In genomic region chr4:155241789-155242188, GRCm38 (mm10) we compare ENCODE assay signal across 21 mouse cellular contexts. TPM values are rescaled to one million over a fixed set of nuclear protein-coding genes. Genes with fewer than 3 reads are reported as not detected.
A peak's percentile ranks its signal among the peaks of the same experiment; 100 is the strongest.
DNase-seq lines count a peak whose midpoint lies in the region; ATAC-seq and TF ChIP-seq lines count a peak whose summit lies in the region.
"Had no signal": no experiment of that assay in that cellular context is flagged by ENCODE, and none has a peak within 500 bp of the region (broad histone marks: within the 10 kb centered on the region; RNA-seq: fewer than 3 reads in every experiment).

No protein-coding gene starts in this region.

- peak; percentile 18; the same call in 1 of the 2 replicates for TF ChIP-seq CTCF in kidney, postnatal 0 days (IDR thresholded peaks at IDR 0.05; ENCODE audit: low read depth)

- H3K9me3 ChIP-seq in heart, embryonic 13.5 days = no peaks in the 10 kb centered on the region
- no peaks in the 10 kb centered on the region for H3K9me3 ChIP-seq in kidney, postnatal 0 days (replicated peaks; ENCODE audit: low read length)
- no peaks in the 10 kb centered on the region for H3K9me3 ChIP-seq in kidney, embryonic 15.5 days (replicated peaks)
- H3K9me3 ChIP-seq: heart, embryonic 15.5 days; hindbrain, embryonic 10.5 days; limb, embryonic 15.5 days; megakaryocyte, embryonic 14.5 days; midbrain, embryonic 15.5 days; neural tube, embryonic 15.5 days had no signal

- intact Hi-C loops in heart, postnatal 25 days (cut with DNase I) = loop anchor here (10.0 kb wide), 2 partner anchors 117 to 367 kb away; no protein-coding TSS in a partner anchor

- no peak overlapping the region for H3K4me2 ChIP-seq in heart, embryonic 13.5 days
- H3K4me2 ChIP-seq in kidney, postnatal 0 days (ENCODE audit: low read length) = no peak overlapping the region
- H3K4me2 ChIP-seq in kidney, embryonic 15.5 days = no peak overlapping the region
- H3K4me2 ChIP-seq: heart, embryonic 15.5 days; limb, embryonic 15.5 days; midbrain, embryonic 15.5 days; neural tube, embryonic 15.5 days had no signal

- H3K9ac ChIP-seq in heart, embryonic 13.5 days = 0 out of 2 replicates have a peak overlapping the region, but pooled peaks have one; percentile 16
- H3K9ac ChIP-seq in kidney, postnatal 0 days (ENCODE audit: low read depth, low read length) = no peak overlapping the region
- H3K9ac ChIP-seq in kidney, embryonic 15.5 days = no peak overlapping the region
- H3K9ac ChIP-seq: heart, embryonic 15.5 days; limb, embryonic 15.5 days; midbrain, embryonic 15.5 days; neural tube, embryonic 15.5 days had no signal

- no peak overlapping the region for H3K27ac ChIP-seq in heart, embryonic 13.5 days (replicated peaks)
- no peak overlapping the region for H3K27ac ChIP-seq in kidney, postnatal 0 days
- no peak overlapping the region for H3K27ac ChIP-seq in kidney, embryonic 15.5 days
- H3K27ac ChIP-seq: heart, embryonic 15.5 days; hindbrain, embryonic 10.5 days; hindbrain, postnatal 0 days; limb, embryonic 15.5 days; midbrain, embryonic 15.5 days; neural tube, embryonic 15.5 days had no signal

- 58% methylated on average over 9 of the region's 9 CpGs for WGBS in heart, embryonic 13.5 days
- 78% methylated on average over 9 of the region's 9 CpGs for WGBS in kidney, postnatal 0 days
- WGBS in kidney, embryonic 15.5 days = 82% methylated on average over 9 of the region's 9 CpGs

- no peaks in the 10 kb centered on the region for H3K36me3 ChIP-seq in heart, embryonic 13.5 days
- no peaks in the 10 kb centered on the region for H3K36me3 ChIP-seq in kidney, postnatal 0 days (ENCODE audit: insufficient read depth, low read length)
- H3K36me3 ChIP-seq in kidney, embryonic 15.5 days = no peaks in the 10 kb centered on the region
- H3K36me3 ChIP-seq: heart, embryonic 15.5 days; hindbrain, embryonic 10.5 days; limb, embryonic 15.5 days; midbrain, embryonic 15.5 days; neural tube, embryonic 15.5 days had no signal

- H3K27me3 ChIP-seq in heart, embryonic 13.5 days (replicated peaks) = no peaks in the 10 kb centered on the region
- H3K27me3 ChIP-seq in kidney, postnatal 0 days (ENCODE audit: insufficient read depth, low read length) = no peaks in the 10 kb centered on the region
- 0 out of 2 replicates have a peak, but pooled peaks cover 3% of the 10 kb centered on the region for H3K27me3 ChIP-seq in kidney, embryonic 15.5 days
- H3K27me3 ChIP-seq: heart, embryonic 15.5 days; limb, embryonic 15.5 days; midbrain, embryonic 15.5 days; neural tube, embryonic 15.5 days had no signal

- H3K4me1 ChIP-seq in heart, embryonic 13.5 days = peaks cover 35% of the 10 kb centered on the region
- H3K4me1 ChIP-seq in kidney, postnatal 0 days (replicated peaks; ENCODE audit: insufficient read depth, low read length) = peaks cover 23% of the 10 kb centered on the region
- H3K4me1 ChIP-seq in kidney, embryonic 15.5 days = peaks cover 37% of the 10 kb centered on the region
- H3K4me1 ChIP-seq: midbrain, embryonic 15.5 days had no signal

- no peak for ATAC-seq in heart, embryonic 13.5 days (ENCODE audit: extremely low read depth, insufficient number of reproducible peaks, low FRiP score, low TSS enrichment)
- ATAC-seq in kidney, postnatal 0 days (replicated peaks; ENCODE audit: low FRiP score, low read depth) = no peak
- no peak for ATAC-seq in kidney, embryonic 15.5 days (replicated peaks; ENCODE audit: low FRiP score)
- ATAC-seq in monocyte, adult 5-6 weeks (replicated peaks; ENCODE audit: insufficient number of reproducible peaks, low FRiP score, low TSS enrichment, poor library complexity, severe bottlenecking) = 0 out of 2 replicates have a peak, but pooled peaks have one; percentile 13
- ATAC-seq: forebrain, embryonic 16.5 days; hindbrain, postnatal 0 days; midbrain, embryonic 15.5 days had no signal

- DNase-seq in heart, postnatal 25 days (ENCODE audit: low spot score) = no peak
- DNase-seq in kidney, postnatal 0 days (ENCODE audit: low spot score) = no peak
- DNase-seq in cerebellum, adult 8-10 months = peak; percentile 86
- no peak for DNase-seq in adrenal gland, adult (ENCODE audit: inconsistent age in 2 of 2, low spot score in 1 of 2)
- DNase-seq: embryo, embryonic 11 days; gastrocnemius, postnatal 36 days; layer of hippocampus, postnatal 36 days; lung, postnatal 14 days; spleen, adult 18-20 months; thymus, postnatal 4 days had no signal

- no peak overlapping the region for H3K4me3 ChIP-seq in heart, embryonic 13.5 days
- H3K4me3 ChIP-seq in kidney, postnatal 0 days (replicated peaks; ENCODE audit: low read depth, low read length) = no peak overlapping the region
- no peak overlapping the region for H3K4me3 ChIP-seq in kidney, embryonic 15.5 days (replicated peaks)
- H3K4me3 ChIP-seq: heart, embryonic 15.5 days; hindbrain, embryonic 10.5 days; limb, embryonic 15.5 days; megakaryocyte, embryonic 14.5 days; midbrain, embryonic 15.5 days; neural tube, embryonic 15.5 days had no signal

RNA-seq across cellular contexts. Expression of gene Faap20, which starts 7.8 kb away (rescaled TPM):
- 63.2 and 71.1 TPM in 2 replicates for polyA plus RNA-seq in heart, embryonic 13.5 days (2015; fragmentation: Nextera tagmentation; extraction: Ambion mirVana)
- total RNA-seq in heart, postnatal 25 days (2021) = 10 to 100 TPM; 13.5 to 15.5 TPM
- polyA plus RNA-seq in kidney, postnatal 0 days (2015; fragmentation: Nextera tagmentation; extraction: Ambion mirVana) = 77.2 and 80.0 TPM in 2 replicates
- 66.2 and 68.8 TPM in 2 replicates for polyA plus RNA-seq in kidney, embryonic 15.5 days (2015; fragmentation: Nextera tagmentation; extraction: Ambion mirVana)
- total RNA-seq in monocyte, adult 5-6 weeks (2017) = 15.4 to 17.5 TPM (median 17.0 TPM) in 3 replicates

RNA-seq across cellular contexts. Expression of gene Ski, which starts 19.4 kb away (rescaled TPM):
- polyA plus RNA-seq in heart, embryonic 13.5 days (2015; fragmentation: Nextera tagmentation; extraction: Ambion mirVana) = 10.1 and 10.2 TPM in 2 replicates
- total RNA-seq in heart, postnatal 25 days (2021) = 10 to 100 TPM; 55.0 to 63.9 TPM
- 15.5 TPM in 2 replicates for polyA plus RNA-seq in kidney, postnatal 0 days (2015; fragmentation: Nextera tagmentation; extraction: Ambion mirVana)
- 14.7 and 16.9 TPM in 2 replicates for polyA plus RNA-seq in kidney, embryonic 15.5 days (2015; fragmentation: Nextera tagmentation; extraction: Ambion mirVana)
- total RNA-seq in monocyte, adult 5-6 weeks (2017) = 13.5 to 26.2 TPM (median 17.7 TPM) in 3 replicates
